Mouse (Mus musculus) frontal cortex, adult (tissue): ENCODE data around the gene Kcp.

Experiments
- ATAC-seq: cut with Nextera tagmentation; 2 replicates; pipeline ENCODE4 v1.9.2; 2017; ENCODE audit warnings: mild to moderate bottlenecking, moderate library complexity, mixed read lengths; ENCODE audit not compliant: low TSS enrichment

Gene Kcp

DNA sequence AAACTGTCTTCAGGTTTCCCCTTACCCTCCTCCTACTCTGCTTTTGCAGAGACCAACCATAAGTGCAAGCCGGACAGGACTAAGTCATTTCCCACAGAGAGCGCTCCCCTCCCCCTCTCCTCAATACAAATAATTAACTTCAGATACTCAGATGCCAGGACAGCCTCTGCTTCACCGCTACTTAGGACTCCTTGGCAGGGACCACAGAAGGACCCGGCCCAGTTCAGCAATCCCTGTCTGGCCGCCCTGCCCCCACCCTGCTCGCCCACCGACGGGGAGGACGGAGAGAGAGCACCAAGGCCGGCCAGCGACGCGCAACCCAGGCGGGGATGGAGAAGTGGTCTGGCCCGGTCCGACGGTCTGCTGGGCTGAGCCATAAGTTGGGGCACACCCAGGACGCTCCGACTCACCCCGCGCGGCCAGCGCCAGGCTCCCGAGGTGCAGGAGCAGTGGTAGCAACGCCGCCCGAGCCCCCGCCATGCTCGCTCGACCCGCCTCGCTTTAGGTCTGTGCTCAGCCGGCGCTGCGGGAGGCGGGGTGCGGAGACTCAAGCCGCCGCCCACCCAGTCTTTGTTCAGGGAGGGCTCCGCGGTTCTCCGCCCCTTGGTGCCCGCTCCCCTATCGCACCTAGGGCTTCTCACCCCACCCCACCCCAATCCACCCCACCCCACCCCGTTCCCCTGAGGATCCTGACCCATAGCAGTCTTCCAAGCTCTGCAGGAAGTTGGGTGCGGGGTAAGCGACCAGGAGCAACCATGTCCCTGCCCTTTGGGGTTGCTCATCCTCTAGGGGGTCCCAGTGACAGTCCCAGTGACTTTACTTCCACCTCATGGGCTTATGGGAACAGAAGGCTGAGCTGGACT, at the start of gene Kcp:
Gene Kcp (minus strand): TSS at position 506 of the 863 bp plus-strand sequence.
- ATAC-seq = no peak

GRCm38 (mm10) chr6:29557112-29557511, 49.4 kb upstream of the Kcp start:
- no peak for ATAC-seq

- ATAC-seq = no peak
These were observed 44.8 kb upstream of the Kcp start for GRCm38 (mm10) chr6:29552526-29552925.

GRCm38 (mm10) chr6:29548086-29548485, 40.3 kb upstream of the Kcp start:
- no peak for ATAC-seq

DNA sequence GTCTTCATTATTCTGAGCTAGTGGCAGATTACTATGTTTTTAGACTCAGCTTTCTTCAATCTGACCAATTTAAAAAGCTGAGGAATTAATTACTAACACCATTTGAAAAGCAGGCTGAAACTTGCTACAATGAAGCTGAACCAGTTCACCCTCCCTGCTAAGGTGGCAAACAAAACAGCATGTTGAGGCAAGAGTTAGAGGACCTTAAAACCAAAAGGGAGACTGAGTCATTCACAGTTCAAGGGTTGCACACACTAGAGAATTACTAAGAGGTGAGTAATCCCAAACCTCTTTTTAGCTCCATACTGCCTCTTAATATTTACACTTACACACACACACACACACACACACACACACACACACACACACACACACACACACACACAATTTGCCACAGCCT, 39.8 kb upstream of the Kcp start:
- no peak for ATAC-seq

DNA sequence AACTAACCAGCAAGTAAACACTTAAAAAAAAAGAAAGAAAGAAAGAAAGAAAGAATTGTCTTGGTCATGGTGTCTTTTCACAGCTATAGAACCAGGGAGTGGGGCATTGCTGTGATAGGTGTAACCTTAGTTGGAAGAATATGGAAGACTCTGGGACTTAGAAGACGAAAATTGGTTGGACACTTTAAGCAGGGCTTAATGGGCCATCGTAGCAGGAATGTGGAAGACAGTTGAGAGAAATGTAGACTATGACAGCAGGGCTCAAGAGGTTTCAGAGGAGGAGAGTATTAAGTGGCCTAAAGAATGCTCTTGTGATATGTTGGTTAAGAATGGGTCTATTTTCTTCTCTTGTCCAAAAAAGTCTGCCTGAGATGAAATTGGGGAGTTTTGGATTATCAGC, 37.9 kb upstream of the Kcp start:
- ATAC-seq = no peak

DNA sequence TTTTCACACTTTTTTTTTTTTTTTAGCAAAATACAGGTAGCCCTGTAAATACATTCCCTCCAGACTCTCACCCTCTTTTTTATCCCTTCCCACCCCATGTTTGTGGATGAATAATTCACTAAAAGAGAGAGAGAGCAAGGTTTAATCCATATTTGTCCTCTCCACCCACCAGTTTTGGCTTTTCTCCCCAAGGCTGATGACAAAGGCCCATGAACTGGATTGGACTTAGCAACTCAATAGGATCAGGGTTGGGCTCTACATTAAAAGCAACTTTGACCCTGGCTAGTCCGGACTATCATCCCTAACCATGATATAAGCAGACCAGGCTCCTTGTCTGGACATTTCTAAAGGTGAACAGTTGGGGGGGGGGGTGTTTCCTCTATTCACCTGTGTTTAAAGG, 33.2 kb upstream of the Kcp start:
- no peak for ATAC-seq

DNA sequence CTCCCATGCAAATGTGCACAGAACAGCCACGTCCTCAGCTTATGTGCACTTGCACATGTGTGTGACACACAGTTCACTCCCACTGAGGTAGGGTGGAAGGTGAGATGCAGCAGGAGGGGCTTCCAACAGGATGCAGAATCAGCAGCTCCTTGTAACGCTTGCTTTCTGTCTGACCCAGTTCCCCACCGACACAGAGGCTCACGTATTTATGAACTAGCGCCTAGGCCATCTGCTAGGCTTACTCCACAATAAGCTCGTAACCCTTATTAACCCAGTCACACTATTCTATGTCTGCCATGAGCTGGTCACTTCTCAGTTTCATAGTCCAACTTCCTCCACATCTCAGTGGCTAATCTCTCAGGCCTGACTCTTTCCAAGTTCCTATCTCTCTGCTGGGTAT, 32.5 kb upstream of the Kcp start:
- peak; percentile 14; the same call in 1 of the 2 replicates for ATAC-seq

- no peak for ATAC-seq
These were observed 31.8 kb upstream of the Kcp start for GRCm38 (mm10) chr6:29539502-29539901.

GRCm38 (mm10) chr6:29537221-29537620, 29.5 kb upstream of the Kcp start:
- no peak for ATAC-seq

GRCm38 (mm10) chr6:29536651-29537193, 29.0 kb upstream of the Kcp start:
- ATAC-seq = no peak

DNA sequence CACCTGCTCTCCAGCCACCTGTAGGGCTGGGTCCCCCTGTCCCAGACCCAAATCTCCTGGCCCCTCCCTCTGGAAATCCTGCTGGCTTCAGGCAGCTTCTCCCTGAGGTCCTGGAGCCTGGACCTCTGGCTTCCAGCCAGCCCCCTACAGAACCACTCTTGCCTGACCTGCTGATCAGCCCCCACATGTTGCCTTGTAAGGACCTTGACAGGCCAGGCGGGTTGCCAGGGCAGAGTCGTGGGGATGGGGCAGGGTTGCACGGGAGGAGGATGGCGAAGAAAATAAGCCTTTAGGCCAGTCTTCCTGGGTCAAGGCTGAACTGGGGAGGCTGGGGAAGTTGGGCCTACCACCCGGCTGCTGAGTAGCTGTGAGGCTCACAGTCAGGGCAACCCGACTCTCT, 27.6 kb upstream of the Kcp start:
- no peak for ATAC-seq

DNA sequence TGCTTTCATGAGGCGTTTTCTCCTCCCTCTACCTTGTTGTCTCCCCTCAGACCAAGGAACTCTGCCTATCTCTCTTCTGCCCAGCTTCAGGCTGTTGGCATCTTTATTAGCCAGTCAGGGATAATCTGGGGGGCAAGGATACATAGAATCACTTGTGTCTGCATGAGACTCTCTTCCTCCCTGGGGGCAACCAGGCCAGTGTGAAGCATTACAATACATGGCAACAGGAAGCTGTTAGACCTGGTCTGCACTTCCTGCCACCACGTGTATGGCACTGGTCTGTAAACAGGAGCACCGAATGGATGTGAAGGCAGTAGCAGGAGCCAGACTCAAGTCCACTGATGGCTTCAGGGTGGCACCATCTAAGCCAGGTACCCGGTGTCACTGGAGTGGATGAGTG, 22.3 kb upstream of the Kcp start:
- ATAC-seq = no peak

DNA sequence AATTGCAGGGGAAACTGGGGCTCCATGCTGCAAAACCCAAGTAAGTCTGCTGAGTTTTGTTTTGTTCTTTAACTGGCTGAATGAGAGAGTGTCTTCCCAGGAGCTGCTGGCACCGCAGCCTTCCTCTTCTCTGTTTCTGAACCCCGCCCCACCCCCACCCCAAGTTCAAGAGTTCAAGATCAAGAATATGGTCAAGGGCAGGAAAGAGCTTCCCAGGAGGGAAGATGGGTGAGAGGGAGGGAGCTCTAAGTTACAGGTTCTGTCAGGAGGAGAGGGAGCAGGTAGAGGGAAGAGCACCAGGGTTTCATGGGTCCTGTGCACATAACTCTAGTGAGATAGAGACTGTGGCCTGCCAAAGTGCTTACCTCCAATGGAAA, 21.7 kb upstream of the Kcp start:
- ATAC-seq = no peak

- 0 out of 2 replicates have a peak, but pooled peaks have one; percentile 22 for ATAC-seq
These were observed 21.1 kb upstream of the Kcp start for GRCm38 (mm10) chr6:29528561-29529443.

DNA sequence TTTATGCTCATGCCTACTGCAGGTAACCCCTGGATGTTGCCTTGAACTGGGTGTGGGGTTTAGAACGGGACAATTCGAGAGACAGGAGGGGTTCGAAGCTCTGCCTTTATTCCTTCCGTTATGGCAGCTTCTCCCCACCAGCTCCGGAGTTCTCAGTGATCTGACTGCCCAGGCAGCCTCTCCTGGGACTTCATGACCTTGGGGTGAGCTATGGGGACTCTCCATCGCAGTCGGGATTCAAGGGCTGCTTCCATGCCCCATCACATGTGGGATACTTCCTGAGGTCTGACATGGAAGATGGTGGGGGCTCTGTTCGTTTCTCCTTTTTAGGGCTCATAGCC, 20.4 kb upstream of the Kcp start:
- no peak for ATAC-seq

- ATAC-seq = no peak
These were observed 19.8 kb upstream of the Kcp start for GRCm38 (mm10) chr6:29527361-29528164.

DNA sequence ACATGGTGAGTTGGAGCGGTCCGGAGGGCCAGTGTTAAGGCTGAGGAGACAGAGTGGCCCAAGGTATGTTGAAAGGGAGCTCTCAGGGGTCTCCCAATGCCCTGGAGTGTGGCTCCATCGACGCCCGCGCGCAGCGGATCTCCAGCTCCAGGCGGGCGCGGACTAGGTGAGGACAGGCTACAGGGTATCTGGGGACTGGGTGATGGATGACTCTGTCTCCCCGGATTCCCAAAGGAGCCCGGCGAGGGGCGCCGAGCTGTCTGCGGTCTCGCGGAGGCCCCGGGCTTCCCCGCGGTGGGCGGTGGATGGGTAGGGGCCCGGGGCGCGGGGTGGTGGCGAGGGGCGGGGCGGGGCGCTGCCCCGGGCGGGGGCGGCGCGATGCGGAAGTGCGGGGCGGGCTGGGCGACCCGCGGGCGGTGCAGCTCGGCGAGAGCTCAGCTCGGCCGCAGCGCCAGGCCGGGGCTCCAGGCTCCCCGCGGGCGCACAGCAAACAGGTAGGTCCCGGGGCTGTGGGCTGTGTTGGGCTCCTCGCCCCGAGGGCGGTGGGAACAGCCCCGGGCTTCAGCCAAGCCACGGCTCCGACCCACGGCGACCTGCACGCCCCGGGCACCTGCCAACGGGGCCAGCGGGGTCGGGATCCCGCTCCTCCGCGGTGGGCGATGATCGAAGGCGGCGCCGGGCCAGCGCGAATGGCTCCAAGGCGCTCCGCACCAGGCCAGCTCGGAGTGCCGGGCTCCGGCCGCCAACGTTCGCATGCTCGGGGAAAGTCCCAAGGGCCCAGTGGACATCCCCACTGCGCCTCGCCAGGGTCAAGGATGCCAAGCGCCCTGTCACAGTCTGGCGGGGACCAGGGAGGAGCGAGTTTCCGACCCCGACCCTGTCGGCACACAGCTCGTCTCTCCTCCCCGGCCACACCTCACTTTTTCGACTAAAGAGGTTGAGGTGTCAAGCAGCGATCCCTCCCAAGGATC, 18.8 kb upstream of the Kcp start, which contains the start of gene Irf5:
Gene Irf5 (plus strand): TSS at position 345 of the 971 bp plus-strand sequence.
- ATAC-seq = no peak

GRCm38 (mm10) chr6:29525256-29525655, 17.5 kb upstream of the Kcp start:
- ATAC-seq = no peak

- ATAC-seq = no peak
These were observed 16.3 kb upstream of the Kcp start for GRCm38 (mm10) chr6:29524034-29524489.
